Mouse (Mus musculus) heart, embryonic 12.5 days (tissue): ENCODE data around the gene Slc2a3. TPM values are rescaled to one million over a fixed set of nuclear protein-coding genes. Genes with fewer than 3 reads are reported as not detected.
A peak's percentile ranks its signal among the peaks of the same experiment; 100 is the strongest.

Experiments used
- ATAC-seq: fragments of 200-750 bp; cut with Nextera tagmentation; 2 replicates; pipeline ENCODE4 v1.8.0; 2017; ENCODE audit warnings: moderate TSS enrichment, moderate library complexity; ENCODE audit not compliant: insufficient number of reproducible peaks, low FRiP score
- H3K27ac ChIP-seq: fragments of 300-500 bp; sonication (generic); 2 replicates; pipeline ENCODE4 v1.5.1; 2016; ENCODE audit warnings: mild to moderate bottlenecking, moderate library complexity; ENCODE audit not compliant: poor library complexity, severe bottlenecking
- H3K27me3 ChIP-seq: fragments of 300-500 bp; sonication (generic); replicated peaks from 2 replicates; pipeline ENCODE4 v1.6.1; 2016; ENCODE audit warnings: mild to moderate bottlenecking, moderate library complexity
- H3K36me3 ChIP-seq: fragments of 300-500 bp; sonication (generic); 2 replicates; pipeline ENCODE4 v1.6.1; 2016; ENCODE audit warnings: mild to moderate bottlenecking, moderate library complexity
- H3K4me1 ChIP-seq: fragments of 300-500 bp; sonication (generic); replicated peaks from 2 replicates; pipeline ENCODE4 v1.6.1; 2016; ENCODE audit warnings: mild to moderate bottlenecking
- H3K4me2 ChIP-seq: fragments of 300-500 bp; sonication (generic); 2 replicates; pipeline ENCODE4 v1.6.1; 2016; ENCODE audit warnings: mild to moderate bottlenecking, moderate library complexity
- H3K4me3 ChIP-seq: fragments of 300-500 bp; sonication (generic); 2 replicates; pipeline ENCODE4 v1.5.1; 2016; ENCODE audit warnings: mild to moderate bottlenecking
- H3K9ac ChIP-seq: fragments of 300-500 bp; sonication (generic); 2 replicates; pipeline ENCODE4 v1.6.1; 2016; ENCODE audit warnings: mild to moderate bottlenecking, moderate library complexity
- H3K9me3 ChIP-seq: fragments of 300-500 bp; sonication (generic); replicated peaks from 2 replicates; pipeline ENCODE4 v1.6.1; 2016; ENCODE audit warnings: mild to moderate bottlenecking, moderate library complexity
- WGBS: fragments of 180-500 bp; shearing (Covaris S2); methylation state at CpG from one replicate; pipeline ENCODE4 v1.1.7; 2016; 5-methylcytosine and 5-hydroxymethylcytosine counted together
- polyA plus RNA-seq: library from polyadenylated mRNA; unstranded; fragments of >200 nt; fragmentation: Nextera tagmentation; extraction: Ambion mirVana; gene quantifications from 2 replicates; pipeline ENCODE4 v1.2.1, GENCODE M21; 2016

Slc2a3 gene
- polyA plus RNA-seq, 1 experiment from 2014 or later = 27.7 TPM

DNA sequence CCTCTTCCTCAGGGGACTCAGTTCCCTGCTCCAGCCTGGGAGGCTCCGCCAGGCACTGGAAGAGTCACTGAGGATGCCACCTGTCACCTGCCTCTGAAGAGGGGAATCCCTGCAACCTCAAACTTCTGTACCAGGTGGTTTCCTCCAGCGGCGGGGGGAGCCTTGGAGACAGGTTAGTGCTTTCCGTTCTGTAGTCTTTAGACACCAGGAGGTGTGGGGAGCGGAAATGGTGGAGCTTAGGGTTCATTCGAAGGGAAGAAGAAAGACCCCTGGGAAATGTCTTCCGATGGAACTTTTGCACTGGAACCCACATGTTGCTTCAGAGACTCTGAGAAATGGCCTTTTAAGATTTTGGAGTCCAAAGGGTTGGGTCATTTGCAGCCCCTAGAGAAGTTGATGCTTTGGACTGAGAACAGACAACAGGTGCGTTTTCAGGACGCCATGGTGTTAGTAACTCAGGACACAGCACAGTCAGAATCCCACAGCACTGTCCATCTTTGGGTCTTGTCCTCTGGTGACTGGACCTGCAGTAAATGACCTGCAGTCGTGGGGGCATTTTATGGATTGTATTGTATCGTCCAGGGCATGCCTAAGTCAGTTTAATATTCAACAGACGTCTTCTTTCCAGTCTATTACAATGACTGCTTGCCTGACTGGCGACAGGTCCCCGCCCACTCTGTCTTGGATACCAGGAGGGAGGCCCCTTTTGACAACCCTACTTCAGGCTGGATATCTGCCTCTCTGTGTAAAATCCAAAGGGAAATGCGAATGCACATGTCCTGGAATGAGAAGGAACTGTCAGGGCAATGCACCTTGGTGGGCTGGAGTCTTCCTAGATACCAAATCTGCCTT is 19.6 kb upstream of the Slc2a3 start:
- H3K9ac ChIP-seq = peak overlapping the region; percentile 94
- H3K27me3 ChIP-seq = no peaks in the 10 kb centered on the region
- no peak overlapping the region for H3K27ac ChIP-seq
- ATAC-seq = no peak
- H3K4me2 ChIP-seq = peak overlapping the region; percentile 90
- peaks cover 4% of the 10 kb centered on the region for H3K36me3 ChIP-seq
- H3K4me3 ChIP-seq = peak overlapping the region; percentile 82
- H3K4me1 ChIP-seq = peaks cover 50% of the 10 kb centered on the region
- H3K9me3 ChIP-seq = no peaks in the 10 kb centered on the region
- 29% methylated on average over 15 of the region's 15 CpGs for WGBS

GRCm38 (mm10) chr6:122820071-122820798 is 18.8 kb upstream of the Slc2a3 start:
- no peaks in the 10 kb centered on the region for H3K9me3 ChIP-seq
- H3K27ac ChIP-seq = peak overlapping the region; percentile 80
- H3K4me3 ChIP-seq = peak overlapping the region; percentile 82
- H3K27me3 ChIP-seq = no peaks in the 10 kb centered on the region
- WGBS = 0% methylated on average over 38 of the region's 38 CpGs
- peak overlapping the region; percentile 90 for H3K4me2 ChIP-seq
- peak overlapping the region; percentile 94 for H3K9ac ChIP-seq
- H3K36me3 ChIP-seq = peaks cover 4% of the 10 kb centered on the region
- peaks cover 42% of the 10 kb centered on the region for H3K4me1 ChIP-seq
- ATAC-seq = peak; percentile 68

DNA sequence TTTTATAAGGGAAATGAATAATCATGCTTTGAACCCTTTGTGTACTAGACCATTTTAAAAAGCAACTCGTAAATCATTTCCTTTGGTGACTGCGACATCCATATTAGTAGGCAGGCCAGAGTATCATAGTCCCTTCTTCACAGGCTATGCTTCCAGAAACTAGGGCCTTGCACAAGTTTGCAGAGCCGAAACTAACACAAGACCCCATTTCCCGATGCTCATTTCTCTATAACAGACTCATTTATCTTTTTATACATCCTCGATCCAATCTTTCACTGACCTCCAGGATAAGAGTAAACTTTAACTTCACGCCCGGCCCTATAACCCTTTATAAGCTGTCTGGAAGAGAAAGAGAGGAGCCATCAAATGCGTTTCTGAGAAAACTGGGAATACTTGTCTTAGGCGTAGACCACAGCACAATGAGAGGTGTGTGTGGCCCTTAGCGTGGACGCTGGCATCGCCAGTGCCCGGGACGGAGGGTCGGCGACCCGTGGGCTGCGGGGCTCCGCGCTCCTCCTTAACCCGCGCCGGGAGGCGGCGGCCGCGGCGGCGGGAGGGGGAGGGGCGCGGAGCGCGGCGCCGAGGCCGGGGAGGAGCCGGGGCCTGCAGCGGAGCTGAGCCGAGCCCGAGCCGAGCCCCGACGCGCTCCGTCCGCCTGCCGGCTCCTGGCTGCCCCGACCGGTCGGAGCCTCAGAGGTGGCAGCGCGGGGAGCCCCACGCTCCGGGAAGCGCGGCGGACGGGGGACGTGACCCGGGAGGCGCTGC is 18.0 kb upstream of the Slc2a3 start, which contains the start of gene Foxj2:
Gene Foxj2, plus strand, starts transcription at position 609 of the 765 bp plus-strand sequence.
- Histone ChIP-seq H3K4me2 (peak within 1 kb of the TSS; percentile 90), H3K36me3 (peaks cover 4% of the 10 kb centered on the region), H3K4me1 (peaks cover 34% of the 10 kb centered on the region), H3K4me3 (peak within 1 kb of the TSS; percentile 82), H3K27me3 (no peaks in the 10 kb centered on the region), H3K9ac (peak within 1 kb of the TSS; percentile 94), H3K27ac (peak within 1 kb of the TSS; percentile 80), H3K9me3 (no peaks in the 10 kb centered on the region)
- 2% methylated on average over 28 of the region's 61 CpGs for WGBS
- peak; percentile 90 for ATAC-seq

DNA sequence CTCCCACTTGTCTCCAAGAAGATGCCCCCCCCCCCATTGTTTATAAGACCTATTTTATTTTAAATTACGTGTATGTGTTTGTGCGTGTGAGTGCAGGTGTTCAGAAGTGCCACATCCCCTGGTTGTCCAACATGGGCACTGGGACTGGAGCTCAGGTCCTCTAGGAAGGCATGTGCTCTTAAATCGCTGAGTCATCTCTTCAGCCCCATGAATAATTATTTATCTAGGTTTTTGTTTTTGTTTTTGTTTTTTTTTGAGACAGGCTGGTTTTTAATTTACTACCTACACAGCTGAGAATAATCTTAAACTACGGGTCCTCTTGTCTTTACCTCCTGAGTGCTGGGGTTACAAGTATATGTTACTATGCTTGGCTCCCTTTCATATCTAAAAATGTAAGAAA is 12.2 kb upstream of the Slc2a3 start:
- no peak for ATAC-seq
- no peak overlapping the region for H3K4me3 ChIP-seq
- no peak overlapping the region for H3K27ac ChIP-seq
- H3K9ac ChIP-seq = no peak overlapping the region
- H3K27me3 ChIP-seq = no peaks in the 10 kb centered on the region
- no peak overlapping the region for H3K4me2 ChIP-seq
- H3K36me3 ChIP-seq = no peaks in the 10 kb centered on the region
- no peaks in the 10 kb centered on the region for H3K9me3 ChIP-seq
- WGBS = 88% methylated on average over 4 of the region's 4 CpGs
- H3K4me1 ChIP-seq = peaks cover 6% of the 10 kb centered on the region

- Histone ChIP-seq H3K4me2 (no peak overlapping the region), H3K36me3 (no peaks in the 10 kb centered on the region), H3K4me3 (no peak overlapping the region), H3K9me3 (no peaks in the 10 kb centered on the region), H3K4me1 (peaks cover 6% of the 10 kb centered on the region), H3K9ac (no peak overlapping the region), H3K27ac (no peak overlapping the region), H3K27me3 (no peaks in the 10 kb centered on the region)
- no peak for ATAC-seq
- 89% methylated on average over 4 of the region's 4 CpGs for WGBS
Measured at GRCm38 (mm10) chr6:122812716-122813115, 11.3 kb upstream of the Slc2a3 start.

GRCm38 (mm10) chr6:122811771-122812600 is 10.5 kb upstream of the Slc2a3 start:
- ATAC-seq = peak; percentile 54

DNA sequence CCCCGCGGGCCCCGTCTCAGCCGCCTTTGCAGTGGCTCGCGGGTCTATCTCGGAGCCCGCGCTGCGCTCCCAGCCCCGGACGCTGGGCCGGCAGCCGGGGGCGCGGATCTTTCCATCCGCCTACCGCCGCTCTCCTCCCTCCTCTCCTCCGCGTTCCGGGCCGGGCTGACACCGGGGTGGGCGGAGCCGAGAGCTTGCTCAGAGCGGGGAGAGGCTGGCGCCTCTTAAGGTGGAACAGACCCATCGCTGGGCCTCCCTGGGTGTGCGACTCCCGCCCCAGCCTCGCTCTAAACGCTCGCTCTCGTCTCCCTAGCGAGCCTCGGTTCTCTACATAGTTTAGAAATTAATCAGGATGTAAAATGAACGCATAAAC is 9.8 kb upstream of the Slc2a3 start:
- Histone ChIP-seq H3K27me3 (no peaks in the 10 kb centered on the region), H3K4me2 (peak overlapping the region; percentile 64), H3K27ac (peak overlapping the region; percentile 98), H3K4me1 (peaks cover 6% of the 10 kb centered on the region), H3K9me3 (no peaks in the 10 kb centered on the region), H3K4me3 (peak overlapping the region; percentile 61), H3K36me3 (no peaks in the 10 kb centered on the region), H3K9ac (peak overlapping the region; percentile 73)
- peak; percentile 97 for ATAC-seq
- 1% methylated on average over 27 of the region's 38 CpGs for WGBS

More at GRCm38 (mm10) chr6:122811771-122812600, 10.5 kb upstream of the Slc2a3 start:
- Histone ChIP-seq H3K27ac (peak overlapping the region; percentile 98), H3K4me1 (peaks cover 6% of the 10 kb centered on the region), H3K9me3 (no peaks in the 10 kb centered on the region), H3K9ac (peak overlapping the region; percentile 37; the same call in 1 of the 2 replicates), H3K4me2 (peak overlapping the region; percentile 64), H3K4me3 (peak overlapping the region; percentile 61), H3K36me3 (no peaks in the 10 kb centered on the region), H3K27me3 (no peaks in the 10 kb centered on the region)
- WGBS = 27% methylated on average over 16 of the region's 16 CpGs

DNA sequence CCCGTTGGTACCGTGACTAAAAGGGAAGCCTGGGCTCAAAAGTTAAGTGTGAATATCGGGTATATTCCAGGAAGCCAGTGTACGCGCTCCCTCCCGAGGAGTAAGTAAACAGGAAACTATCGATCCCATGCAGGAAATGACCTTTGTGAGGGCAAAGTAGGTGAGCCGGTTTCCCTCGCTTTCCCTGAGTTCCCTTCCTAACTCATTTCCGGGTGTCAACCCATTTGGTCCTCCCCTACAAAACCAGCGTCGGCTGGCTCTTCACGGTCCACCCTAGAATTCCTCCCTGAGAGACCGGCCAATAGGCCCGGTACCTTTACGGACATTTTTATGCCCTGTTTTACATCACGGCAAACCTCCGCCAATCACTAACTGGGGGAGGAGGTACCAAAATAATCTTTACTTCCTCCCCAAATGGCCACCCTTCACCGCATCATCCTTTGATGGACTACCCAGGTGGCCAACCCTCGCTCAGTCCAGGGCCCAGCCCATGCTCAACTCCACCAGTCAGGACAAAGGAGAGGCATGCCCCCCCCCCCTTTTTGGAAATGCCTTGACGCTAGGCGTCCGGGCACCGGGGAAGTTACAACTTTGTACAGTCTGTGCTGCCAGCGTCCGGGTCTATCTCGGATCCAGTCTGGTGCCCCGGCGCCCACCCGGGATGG is 9.3 kb upstream of the Slc2a3 start:
- WGBS = under 1% methylated on average over 30 of the region's 30 CpGs
- H3K9ac ChIP-seq = peak overlapping the region; percentile 73
- peak overlapping the region; percentile 61 for H3K4me3 ChIP-seq
- H3K27ac ChIP-seq = peak overlapping the region; percentile 98
- peak overlapping the region; percentile 64 for H3K4me2 ChIP-seq
- peaks cover 6% of the 10 kb centered on the region for H3K4me1 ChIP-seq
- H3K27me3 ChIP-seq = no peaks in the 10 kb centered on the region
- no peaks in the 10 kb centered on the region for H3K36me3 ChIP-seq
- no peaks in the 10 kb centered on the region for H3K9me3 ChIP-seq
- ATAC-seq = peak; percentile 99

GRCm38 (mm10) chr6:122810022-122810614 is 8.7 kb upstream of the Slc2a3 start:
- ATAC-seq = 0 out of 2 replicates have a peak, but pooled peaks have one; percentile 0
- Histone ChIP-seq H3K27ac (peak overlapping the region; percentile 98), H3K27me3 (no peaks in the 10 kb centered on the region), H3K4me1 (peaks cover 6% of the 10 kb centered on the region), H3K4me3 (peak overlapping the region; percentile 61), H3K36me3 (no peaks in the 10 kb centered on the region), H3K4me2 (peak overlapping the region; percentile 64), H3K9ac (peak overlapping the region; percentile 45), H3K9me3 (no peaks in the 10 kb centered on the region)
- WGBS = 2% methylated on average over 11 of the region's 11 CpGs
